Mouse (Mus musculus): ENCODE results near the gene Ddah2.

The Ddah2 gene

GRCm38 (mm10) chr17:35048149-35048931 is 10.5 kb upstream of the Ddah2 start:
- in situ Hi-C loops (cut with MboI; ENCODE audit: unreplicated experiment in 2 of 2) = no loop called here

- in situ Hi-C loops (cut with MboI; ENCODE audit: unreplicated experiment in 2 of 2) = no loop called here
Observed at GRCm38 (mm10) chr17:35048932-35049440, 9.8 kb upstream of the Ddah2 start.

GRCm38 (mm10) chr17:35049561-35050016 is 9.2 kb upstream of the Ddah2 start, which contains the start of gene Clic1:
Gene Clic1 (plus strand): TSS chr17:35049966.
- in situ Hi-C loops (cut with MboI; ENCODE audit: unreplicated experiment in 2 of 2) = no loop called here

GRCm38 (mm10) chr17:35050126-35050750 is 8.6 kb upstream of the Ddah2 start:
- in situ Hi-C loops (cut with MboI; ENCODE audit: unreplicated experiment in 2 of 2) = no loop called here

- in situ Hi-C loops (cut with MboI; ENCODE audit: unreplicated experiment in 2 of 2) = no loop called here
Observed at GRCm38 (mm10) chr17:35051156-35052086, 7.4 kb upstream of the Ddah2 start.

- in situ Hi-C loops (cut with MboI; ENCODE audit: unreplicated experiment in 2 of 2) = no loop called here
Observed at GRCm38 (mm10) chr17:35052271-35052798, 6.5 kb upstream of the Ddah2 start.

- in situ Hi-C loops (cut with MboI; ENCODE audit: unreplicated experiment in 2 of 2) = loop anchor here in 1 of 2 experiments (5.0 kb wide), 1 partner anchor 34 kb away; no protein-coding TSS in a partner anchor
Observed at GRCm38 (mm10) chr17:35055691-35056495, 2.9 kb upstream of the Ddah2 start.

GRCm38 (mm10) chr17:35057090-35057489 is 1.7 kb upstream of the Ddah2 start:
- in situ Hi-C loops (cut with MboI; ENCODE audit: unreplicated experiment in 2 of 2) = loop anchor here in 1 of 2 experiments (5.0 kb wide), 1 partner anchor 35 kb away; no protein-coding TSS in a partner anchor

- in situ Hi-C loops (cut with MboI; ENCODE audit: unreplicated experiment in 2 of 2) = loop anchor here in 1 of 2 experiments (5.0 kb wide), 1 partner anchor 36 kb away; no protein-coding TSS in a partner anchor
Observed at GRCm38 (mm10) chr17:35058316-35058715, 519 bp upstream of the Ddah2 start.

GRCm38 (mm10) chr17:35060071-35060470 is 1.2 kb downstream of the Ddah2 start:
- in situ Hi-C loops (cut with MboI; ENCODE audit: unreplicated experiment in 2 of 2) = loop anchor here (5.0 kb wide), 2 partner anchors 38 to 47 kb away; partner anchors contain the start of gene Ly6g5c (in 1 of the 2)

GRCm38 (mm10) chr17:35060737-35061297 is 2.0 kb downstream of the Ddah2 start:
- in situ Hi-C loops (cut with MboI; ENCODE audit: unreplicated experiment in 2 of 2) = loop anchor here (5.0 kb wide), 2 partner anchors 39 to 46 kb away; partner anchors contain the start of gene Ly6g5c (in 1 of the 2)

- in situ Hi-C loops (cut with MboI; ENCODE audit: unreplicated experiment in 2 of 2) = loop anchor here (5.0 kb wide), 2 partner anchors 39 to 46 kb away; partner anchors contain the start of gene Ly6g5c (in 1 of the 2)
Observed at GRCm38 (mm10) chr17:35061299-35061698, 2.5 kb downstream of the Ddah2 start.

- in situ Hi-C loops (cut with MboI; ENCODE audit: unreplicated experiment in 2 of 2) = loop anchor here (5.0 kb wide), 2 partner anchors 41 to 44 kb away; partner anchors contain the start of gene Ly6g5c (in 1 of the 2)
Observed at GRCm38 (mm10) chr17:35063466-35063865, 4.6 kb downstream of the Ddah2 start.

- in situ Hi-C loops (cut with MboI; ENCODE audit: unreplicated experiment in 2 of 2) = loop anchor here (5.0 kb wide), 2 partner anchors 42 to 43 kb away; partner anchors contain the start of gene Ly6g5c (in 1 of the 2)
Observed at GRCm38 (mm10) chr17:35064378-35064877, 5.6 kb downstream of the Ddah2 start.

- in situ Hi-C loops (cut with MboI; ENCODE audit: unreplicated experiment in 2 of 2) = loop anchor here (5.0 kb wide), 3 partner anchors 42 to 47 kb away; partner anchors contain the start of gene Ly6g5c (in 1 of the 2)
Observed at GRCm38 (mm10) chr17:35064951-35065947, 6.4 kb downstream of the Ddah2 start, which contains the start of gene Ly6g6c. Gene Ly6g6c (plus strand): TSS chr17:35065388.

GRCm38 (mm10) chr17:35066084-35066483 is 7.2 kb downstream of the Ddah2 start, which contains the start of gene Mpig6b:
Gene Mpig6b (minus strand): TSS chr17:35066184.
- in situ Hi-C loops (cut with MboI; ENCODE audit: unreplicated experiment in 2 of 2) = loop anchor here in 1 of 2 experiments (5.0 kb wide), 1 partner anchor 46 kb away; no protein-coding TSS in a partner anchor

All from v-Abl transformed pro-B cells (cell line).